Mouse (Mus musculus): ENCODE results near the gene Agpat2. TPM values are rescaled to one million over a fixed set of nuclear protein-coding genes. Genes with fewer than 3 reads are reported as not detected.

The Agpat2 gene
- polyA plus RNA-seq, 1 experiment = 31.3 TPM

- H3ac ChIP-seq (ENCODE audit: control insufficient read depth, insufficient read length) = peak overlapping the region; percentile 6
- H3K36me3 ChIP-seq (ENCODE audit: control insufficient read depth, insufficient read depth) = peaks cover 20% of the 10 kb centered on the region
- TF ChIP-seq POLR2AphosphoS2 (IDR thresholded peaks at IDR 0.05; ENCODE audit: insufficient read length, low read depth) (peak; percentile 97), TCF12 (IDR thresholded peaks at IDR 0.05; ENCODE audit: insufficient read depth, poor library complexity, severe bottlenecking) (no peak), POLR2A (IDR thresholded peaks at IDR 0.05; ENCODE audit: insufficient read length, low read depth) (peak; percentile 97)
- no peaks in the 10 kb centered on the region for H3K27me3 ChIP-seq (ENCODE audit: control insufficient read depth, insufficient read depth, insufficient read length)
- peak overlapping the region; percentile 95 for H3K4me3 ChIP-seq
- peak overlapping the region; percentile 83 for H3K4me2 ChIP-seq (ENCODE audit: low read depth)
- H3K79me2 ChIP-seq (ENCODE audit: control insufficient read depth, insufficient read depth) = peaks cover 29% of the 10 kb centered on the region
Observed at GRCm38 (mm10) chr2:26639838-26640830, 35.9 kb upstream of the Agpat2 start.

- Histone ChIP-seq H3K79me2 (ENCODE audit: control insufficient read depth, insufficient read depth) (peaks cover 29% of the 10 kb centered on the region), H3ac (ENCODE audit: control insufficient read depth, insufficient read length) (peak overlapping the region; percentile 6), H3K27me3 (ENCODE audit: control insufficient read depth, insufficient read depth, insufficient read length) (no peaks in the 10 kb centered on the region), H3K4me3 (peak overlapping the region; percentile 95), H3K4me2 (ENCODE audit: low read depth) (peak overlapping the region; percentile 83), H3K36me3 (ENCODE audit: control insufficient read depth, insufficient read depth) (peaks cover 24% of the 10 kb centered on the region)
- TF ChIP-seq E2F4 (IDR thresholded peaks at IDR 0.05; ENCODE audit: insufficient read depth) (no peak), USF1 (IDR thresholded peaks at IDR 0.05; ENCODE audit: low read depth) (peak; percentile 44), POLR2A (IDR thresholded peaks at IDR 0.05; ENCODE audit: insufficient read length, low read depth) (peak; percentile 49), REST (IDR thresholded peaks at IDR 0.05; ENCODE audit: insufficient read depth, insufficient read length) (no peak)
Observed at GRCm38 (mm10) chr2:26639083-26639482, 34.9 kb upstream of the Agpat2 start.

- peak overlapping the region; percentile 95 for H3K4me3 ChIP-seq
- H3K27me3 ChIP-seq (ENCODE audit: control insufficient read depth, insufficient read depth, insufficient read length) = no peaks in the 10 kb centered on the region
- H3K4me2 ChIP-seq (ENCODE audit: low read depth) = peak overlapping the region; percentile 83
- H3K79me2 ChIP-seq (ENCODE audit: control insufficient read depth, insufficient read depth) = peaks cover 29% of the 10 kb centered on the region
- peaks cover 24% of the 10 kb centered on the region for H3K36me3 ChIP-seq (ENCODE audit: control insufficient read depth, insufficient read depth)
- no peak overlapping the region for H3ac ChIP-seq (ENCODE audit: control insufficient read depth, insufficient read length)
- TF ChIP-seq E2F4 (IDR thresholded peaks at IDR 0.05; ENCODE audit: insufficient read depth) (no peak), MAX (IDR thresholded peaks at IDR 0.05; ENCODE audit: low read depth) (no peak), MYOG (IDR thresholded peaks at IDR 0.05; ENCODE audit: control insufficient read depth in 1 of 3, insufficient read depth in 1 of 3, insufficient read length in 2 of 3, low read depth in 2 of 3) (no peak), TCF3 (IDR thresholded peaks at IDR 0.05; ENCODE audit: insufficient read length, low read depth) (no peak), REST (IDR thresholded peaks at IDR 0.05; ENCODE audit: insufficient read depth, insufficient read length) (no peak), USF1 (IDR thresholded peaks at IDR 0.05; ENCODE audit: low read depth) (no peak), SRF (IDR thresholded peaks at IDR 0.05; ENCODE audit: control insufficient read depth, insufficient read length, low read depth) (no peak), POLR2AphosphoS2 (IDR thresholded peaks at IDR 0.05; ENCODE audit: insufficient read length, low read depth) (no peak), MYOD1 (IDR thresholded peaks at IDR 0.05; ENCODE audit: control insufficient read depth in 1 of 3, insufficient read length in 2 of 3, low read depth in 2 of 3) (no peak), CEBPB (IDR thresholded peaks at IDR 0.05; ENCODE audit: insufficient read depth, poor library complexity, severe bottlenecking) (no peak), TCF12 (IDR thresholded peaks at IDR 0.05; ENCODE audit: insufficient read depth, poor library complexity, severe bottlenecking) (no peak), POLR2A (IDR thresholded peaks at IDR 0.05; ENCODE audit: insufficient read length, low read depth) (no peak)
Observed at GRCm38 (mm10) chr2:26638572-26638971, 34.4 kb upstream of the Agpat2 start.

- TF ChIP-seq REST (IDR thresholded peaks at IDR 0.05; ENCODE audit: insufficient read depth, insufficient read length) = no peak
- TF ChIP-seq MAX (IDR thresholded peaks at IDR 0.05; ENCODE audit: low read depth) = no peak
- TF ChIP-seq MYOG (IDR thresholded peaks at IDR 0.05; ENCODE audit: control insufficient read depth in 1 of 3, insufficient read depth in 1 of 3, insufficient read length in 2 of 3, low read depth in 2 of 3) = no peak
- TF ChIP-seq USF1 (IDR thresholded peaks at IDR 0.05; ENCODE audit: low read depth) = no peak
- no peak for TF ChIP-seq POLR2A (IDR thresholded peaks at IDR 0.05; ENCODE audit: insufficient read length, low read depth)
- TF ChIP-seq CEBPB (IDR thresholded peaks at IDR 0.05; ENCODE audit: insufficient read depth, poor library complexity, severe bottlenecking) = no peak
- TF ChIP-seq POLR2AphosphoS2 (IDR thresholded peaks at IDR 0.05; ENCODE audit: insufficient read length, low read depth) = no peak
- no peak for TF ChIP-seq E2F4 (IDR thresholded peaks at IDR 0.05; ENCODE audit: insufficient read depth)
- no peak for TF ChIP-seq SRF (IDR thresholded peaks at IDR 0.05; ENCODE audit: control insufficient read depth, insufficient read length, low read depth)
- no peak for TF ChIP-seq TCF12 (IDR thresholded peaks at IDR 0.05; ENCODE audit: insufficient read depth, poor library complexity, severe bottlenecking)
- TF ChIP-seq MYOD1 (IDR thresholded peaks at IDR 0.05; ENCODE audit: control insufficient read depth in 1 of 3, insufficient read length in 2 of 3, low read depth in 2 of 3) = no peak
- TF ChIP-seq TCF3 (IDR thresholded peaks at IDR 0.05; ENCODE audit: insufficient read length, low read depth) = no peak
- peak overlapping the region; percentile 95 for H3K4me3 ChIP-seq
- peaks cover 24% of the 10 kb centered on the region for H3K36me3 ChIP-seq (ENCODE audit: control insufficient read depth, insufficient read depth)
- H3K27me3 ChIP-seq (ENCODE audit: control insufficient read depth, insufficient read depth, insufficient read length) = no peaks in the 10 kb centered on the region
- H3ac ChIP-seq (ENCODE audit: control insufficient read depth, insufficient read length) = no peak overlapping the region
- peak overlapping the region; percentile 83 for H3K4me2 ChIP-seq (ENCODE audit: low read depth)
- peaks cover 29% of the 10 kb centered on the region for H3K79me2 ChIP-seq (ENCODE audit: control insufficient read depth, insufficient read depth)
Observed at GRCm38 (mm10) chr2:26638039-26638438, 33.8 kb upstream of the Agpat2 start.
